11 mouse cellular contexts compared by ENCODE assay signal in genomic region chr5:92278942-92279537, GRCm38 (mm10). TPM values are rescaled to one million over a fixed set of nuclear protein-coding genes. Genes with fewer than 3 reads are reported as not detected.
DNase-seq lines count a peak whose midpoint lies in the region; ATAC-seq and TF ChIP-seq lines count a peak whose summit lies in the region.
"Had no signal": no experiment of that assay in that cellular context is flagged by ENCODE, and none has a peak within 500 bp of the region (broad histone marks: within the 10 kb centered on the region; RNA-seq: fewer than 3 reads in every experiment).

No protein-coding gene starts in this region.

- H3K4me1 ChIP-seq in lung, adult 2 months (ENCODE audit: control insufficient read depth, insufficient read depth, low read length): peaks cover 2% of the 10 kb centered on the region; the same call in 1 of the 2 replicates

- 67% methylated on average over 10 of the region's 10 CpGs for WGBS in lung, adult 2 months

- TF ChIP-seq POLR2A in lung, adult 2 months (IDR thresholded peaks at IDR 0.05; ENCODE audit: borderline replicate concordance, extremely low read depth, low read depth, low read length): no peak

- DNase-seq in cerebellum, adult 9-10 months: peak; percentile 22
- no peak for DNase-seq in cerebellum, postnatal 14 days
- peak; percentile 36 to 56 for DNase-seq in lung, adult 18-20 months
- DNase-seq in lung, adult 2 months: no peak
- peak; percentile 13 for DNase-seq in telencephalon, adult 2 months (ENCODE audit: low read depth, low spot score)
- no peak for DNase-seq in urinary bladder, postnatal 36 days (ENCODE audit: low spot score in 2 of 2)
- no peak for DNase-seq in kidney, postnatal 10 days
- DNase-seq: cerebellum, postnatal 25 days had no signal

- H3K4me3 ChIP-seq in lung, adult 2 months (replicated peaks; ENCODE audit: extremely low read depth, low read depth, low read length): no peak overlapping the region

- peak; percentile 72 for ATAC-seq in megakaryocyte, adult 5-6 weeks (ENCODE audit: poor library complexity, severe bottlenecking)

- no peak for TF ChIP-seq CTCF in lung, adult 2 months (IDR thresholded peaks at IDR 0.05; ENCODE audit: insufficient read depth, low read length)

RNA-seq across cellular contexts. Expression of gene Naaa, which starts 1.1 kb away (rescaled TPM):
- 81.2 and 91.1 TPM in 2 replicates for polyA plus RNA-seq in lung, adult 2 months (2012; rRNA removed)
- 310 and 351 TPM in 2 replicates for total RNA-seq in megakaryocyte, adult 5-6 weeks (2015)
- 171 and 196 TPM in 2 replicates for total RNA-seq in megakaryocyte, adult 5-6 weeks (2017)

RNA-seq across cellular contexts. Expression of gene Ppef2, which starts 23.0 kb away (rescaled TPM):
- polyA plus RNA-seq in lung, adult 2 months (2012; rRNA removed): 2.6 and 3.1 TPM in 2 replicates
- 4.7 and 5.5 TPM in 2 replicates for total RNA-seq in megakaryocyte, adult 5-6 weeks (2015)
- 2.7 TPM in 2 replicates for total RNA-seq in megakaryocyte, adult 5-6 weeks (2017)
- polyA plus RNA-seq: C2C12; heart, embryonic 16.5 days had no signal

RNA-seq across cellular contexts. Expression of gene Sdad1, which starts 31.2 kb away (rescaled TPM):
- 5.5 and 7.1 TPM in 2 replicates for polyA plus RNA-seq in lung, adult 2 months (2012; rRNA removed)
- total RNA-seq in megakaryocyte, adult 5-6 weeks (2015): 21.6 and 32.1 TPM in 2 replicates
- 38.3 and 50.1 TPM in 2 replicates for total RNA-seq in megakaryocyte, adult 5-6 weeks (2017)

RNA-seq across cellular contexts. Expression of gene Cxcl9, which starts 48.8 kb away (rescaled TPM):
- 1.8 and 3.0 TPM in 2 replicates for polyA plus RNA-seq in lung, adult 2 months (2012; rRNA removed)
- total RNA-seq in megakaryocyte, adult 5-6 weeks (2015): 0.14 and 0.45 TPM in 2 replicates
- total RNA-seq in megakaryocyte, adult 5-6 weeks (2017): 0.61 and 10.7 TPM in 2 replicates
- polyA plus RNA-seq: C2C12 had no signal

RNA-seq across cellular contexts. Expression of gene Art3, which starts 52.6 kb away (rescaled TPM):
- 16.5 and 26.2 TPM in 2 replicates for polyA plus RNA-seq in lung, adult 2 months (2012; rRNA removed)
- not detected in 2 replicates for total RNA-seq in megakaryocyte, adult 5-6 weeks (2015)
- not detected in 2 replicates for total RNA-seq in megakaryocyte, adult 5-6 weeks (2017)

Comparison
In these comparisons a context has a peak if more than half of its experiments do, and no peak if none do; other contexts are left out.
1. DNase-seq: peak in cerebellum, adult 9-10 months (single experiment), lung, adult 18-20 months (2 of 2) and telencephalon, adult 2 months (single experiment); none in cerebellum, postnatal 14 days (0 of 2), lung, adult 2 months (single experiment), urinary bladder, postnatal 36 days (0 of 2) and kidney, postnatal 10 days (single experiment).